Mouse (Mus musculus) CH12.LX (cell line): ENCODE measurements at regions not wholly inside any gene's neighbourhood (a gene's known extent, or its start where the extent isn't known, plus 50 kb on each side); places are given as distances from the start of the nearest gene placed in this dataset.

Experiments used
- DNase-seq: peaks from one replicate; pipeline ENCODE4 v3.0.0-alpha.2; 2013; ENCODE audit errors: extremely low read depth
- H3K27ac ChIP-seq: 2 replicates; pipeline ENCODE4 v1.5.1; 2012; ENCODE audit warnings: low read depth, mild to moderate bottlenecking, control low read depth, moderate library complexity; ENCODE audit not compliant: insufficient read depth
- H3K27me3 ChIP-seq: replicated peaks from 2 replicates; pipeline ENCODE3; 2012; ENCODE audit warnings: inconsistent platforms
- H3K36me3 ChIP-seq, 2 experiments: replicated peaks in 1 of 2; 2 replicates each; pipeline versions ENCODE3 to v1.6.1; 2012; ENCODE audit warnings: inconsistent platforms in 1 of 2, low read length in 1 of 2, mild to moderate bottlenecking in 1 of 2, mixed read lengths in 1 of 2, moderate library complexity in 1 of 2; ENCODE audit not compliant: control insufficient read depth in 1 of 2, insufficient read depth in 1 of 2
- H3K4me1 ChIP-seq, 2 experiments: 2 replicates each; pipeline ENCODE4 v1.6.1; 2012; ENCODE audit warnings: inconsistent platforms in 1 of 2, moderate library complexity in 1 of 2; ENCODE audit not compliant: insufficient read depth in 2 of 2, control insufficient read depth in 1 of 2
- H3K4me2 ChIP-seq: 2 replicates; pipeline ENCODE4 v1.6.1; 2012; ENCODE audit warnings: low read depth, mild to moderate bottlenecking, control low read depth; ENCODE audit not compliant: poor library complexity, insufficient read depth, severe bottlenecking
- H3K4me3 ChIP-seq, 3 experiments: fragments of 150-350 bp in 1 of 3; sonication (generic) in 1 of 3; replicated peaks in 1 of 3; 2 replicates each; pipeline versions ENCODE3 to v1.5.1; 2011 to 2012; ENCODE audit warnings: low read depth in 2 of 3, low read length in 2 of 3, mild to moderate bottlenecking in 2 of 3, moderate library complexity in 2 of 3, control low read depth in 1 of 3, improper control_type of control experiment in 1 of 3, inconsistent platforms in 1 of 3, mixed read lengths in 1 of 3; ENCODE audit not compliant: poor library complexity in 1 of 3
- H3K79me2 ChIP-seq: replicated peaks from 2 replicates; pipeline ENCODE4 v1.6.1; 2012; ENCODE audit warnings: mild to moderate bottlenecking, moderate library complexity; ENCODE audit not compliant: control insufficient read depth, poor library complexity, insufficient read depth, severe bottlenecking; ENCODE audit errors: extremely low read depth
- H3K9ac ChIP-seq: 2 replicates; pipeline ENCODE4 v1.6.1; 2012; ENCODE audit warnings: low read depth, mild to moderate bottlenecking, control low read depth, moderate library complexity; ENCODE audit not compliant: insufficient read depth
- H3K9me3 ChIP-seq: replicated peaks from 2 replicates; pipeline ENCODE3; 2012; ENCODE audit warnings: low read length, inconsistent platforms, mixed read lengths
- BHLHE40 ChIP-seq: IDR thresholded peaks from 2 replicates; pipeline ENCODE4 v1.6.1; 2011; ENCODE audit warnings: mild to moderate bottlenecking, low read depth, low read length, improper control_type of control experiment
- CHD2 ChIP-seq: IDR thresholded peaks from 2 replicates; pipeline ENCODE4 v1.6.1; 2011; ENCODE audit warnings: low read length, improper control_type of control experiment
- CTCF ChIP-seq, 2 experiments: IDR thresholded peaks in 1 of 2; conservative IDR thresholded peaks in 1 of 2; 2 replicates each; pipeline ENCODE4 v1.5.1; 2011 to 2012; ENCODE audit warnings: low read depth in 2 of 2, low read length in 2 of 2, improper control_type of control experiment in 1 of 2, inconsistent platforms in 1 of 2, mild to moderate bottlenecking in 1 of 2, moderate library complexity in 1 of 2
- EP300 ChIP-seq: IDR thresholded peaks from 2 replicates; pipeline ENCODE4 v1.6.1; 2011; ENCODE audit warnings: low read length, improper control_type of control experiment
- IRF4 ChIP-seq: IDR thresholded peaks from 2 replicates; pipeline ENCODE4 v1.6.1; 2014; ENCODE audit warnings: low read depth, mild to moderate bottlenecking, inconsistent platforms, low read length, improper control_type of control experiment
- MAFK ChIP-seq: IDR thresholded peaks from 2 replicates; pipeline ENCODE4 v1.6.1; 2011; ENCODE audit warnings: low read length, improper control_type of control experiment; ENCODE audit not compliant: insufficient replicate concordance
- MEF2A ChIP-seq: IDR thresholded peaks from 2 replicates; pipeline ENCODE4 v1.6.1; 2014; ENCODE audit warnings: low read depth, mild to moderate bottlenecking, inconsistent platforms, low read length, improper control_type of control experiment, borderline replicate concordance
- MXI1 ChIP-seq: IDR thresholded peaks from 2 replicates; pipeline ENCODE4 v1.6.1; 2011; ENCODE audit warnings: mild to moderate bottlenecking, low read depth, low read length, improper control_type of control experiment
- MYC ChIP-seq: IDR thresholded peaks from 2 replicates; pipeline ENCODE4 v1.6.1; 2011; ENCODE audit warnings: low read depth, mild to moderate bottlenecking, improper control_type of control experiment, low read length
- NELFE ChIP-seq: IDR thresholded peaks from 2 replicates; pipeline ENCODE4 v1.6.1; 2011; ENCODE audit warnings: low read depth, low read length, improper control_type of control experiment
- NRF1 ChIP-seq: IDR thresholded peaks from 2 replicates; pipeline ENCODE4 v1.6.1; 2014; ENCODE audit warnings: low read depth, mild to moderate bottlenecking, inconsistent platforms, low read length, improper control_type of control experiment, moderate library complexity
- POLR2A ChIP-seq: IDR thresholded peaks from 2 replicates; pipeline ENCODE4 v1.6.1; 2011; ENCODE audit warnings: low read depth, mild to moderate bottlenecking, improper control_type of control experiment, low read length
- POLR2AphosphoS2 ChIP-seq: IDR thresholded peaks from 2 replicates; pipeline ENCODE4 v1.6.1; 2011; ENCODE audit warnings: low read depth, low read length, improper control_type of control experiment
- RAD21 ChIP-seq: IDR thresholded peaks from 2 replicates; pipeline ENCODE4 v1.6.1; 2011; ENCODE audit warnings: low read depth, mild to moderate bottlenecking, low read length, improper control_type of control experiment, moderate library complexity
- SMC3 ChIP-seq: IDR thresholded peaks from 2 replicates; pipeline ENCODE4 v1.6.1; 2011; ENCODE audit warnings: low read depth, low read length, improper control_type of control experiment
- TCF12 ChIP-seq: IDR thresholded peaks from 2 replicates; pipeline ENCODE4 v1.6.1; 2014; ENCODE audit warnings: low read depth, mild to moderate bottlenecking, inconsistent platforms, low read length, improper control_type of control experiment
- UBTF ChIP-seq: IDR thresholded peaks from 2 replicates; pipeline ENCODE4 v1.6.1; 2012; ENCODE audit warnings: low read depth, mild to moderate bottlenecking, inconsistent platforms, low read length, improper control_type of control experiment, moderate library complexity
- USF1 ChIP-seq: IDR thresholded peaks from 2 replicates; pipeline ENCODE4 v1.6.1; 2014; ENCODE audit warnings: low read depth, mild to moderate bottlenecking, inconsistent platforms, low read length, improper control_type of control experiment
- ZNF384 ChIP-seq: IDR thresholded peaks from 2 replicates; pipeline ENCODE4 v1.6.1; 2012; ENCODE audit warnings: low read depth, low read length, improper control_type of control experiment, inconsistent platforms
- dilution Hi-C: fragments of 300-500 bp; cut with MboI; formaldehyde crosslinking; loops from 2 replicates; pipeline ENCODE4 v1.14.3; 2020; ENCODE audit warnings: low sequenced_read_pairs; ENCODE audit not compliant: extremely low pct_unique_long_range_greater_than_20kb, extremely low pct_ligation_motif_present
- in situ Hi-C: fragments of 300-500 bp; cut with MboI; formaldehyde crosslinking; loops from 3 replicates; pipeline ENCODE4 v1.14.3; 2019; ENCODE audit warnings: low sequenced_read_pairs, low pct_ligation_motif_present, low pct_unique_long_range_greater_than_20kb, mixed read lengths

GRCm38 (mm10) chr6:14600543-14601249, 154.4 kb downstream of the Ppp1r3a start:
- H3K27ac ChIP-seq: no peak overlapping the region
- H3K9me3 ChIP-seq: no peaks in the 10 kb centered on the region
- dilution Hi-C loops: no loop called here
- DNase-seq: no peak
- H3K27me3 ChIP-seq: no peaks in the 10 kb centered on the region
- H3K9ac ChIP-seq: no peak overlapping the region
- peaks cover 0 to 3% of the 10 kb centered on the region in 2 experiments; a peak in 2 of 4 replicates for H3K4me1 ChIP-seq
- in situ Hi-C loops: no loop called here
- H3K36me3 ChIP-seq: no peaks in the 10 kb centered on the region
- no peak for TF ChIP-seq POLR2A
- no peak for TF ChIP-seq UBTF
- no peak for TF ChIP-seq TCF12
- no peak for TF ChIP-seq NRF1
- no peak for TF ChIP-seq USF1
- no peak for TF ChIP-seq CHD2
- no peak for TF ChIP-seq NELFE
- TF ChIP-seq MYC: no peak
- TF ChIP-seq MAFK: no peak
- TF ChIP-seq IRF4: no peak
- no peak for TF ChIP-seq MXI1
- H3K79me2 ChIP-seq: no peaks in the 10 kb centered on the region
- no peak overlapping the region for H3K4me3 ChIP-seq
- no peak overlapping the region for H3K4me2 ChIP-seq

GRCm38 (mm10) chr6:14596880-14597466, 158.1 kb downstream of the Ppp1r3a start:
- no peak overlapping the region for H3K9ac ChIP-seq
- H3K27ac ChIP-seq: no peak overlapping the region
- no peak for DNase-seq
- H3K4me3 ChIP-seq: no peak overlapping the region
- H3K4me2 ChIP-seq: no peak overlapping the region
- H3K4me1 ChIP-seq: no peaks in the 10 kb centered on the region
- TF ChIP-seq CTCF (conservative IDR thresholded peaks at IDR 0.05 in 1 of 2, IDR thresholded peaks at IDR 0.05 in 1 of 2; ENCODE audit: low read depth in 2 of 2, low read length in 2 of 2) (no peak), POLR2AphosphoS2 (no peak), MYC (no peak), BHLHE40 (no peak), NRF1 (no peak), POLR2A (no peak)
- dilution Hi-C loops: no loop called here
- H3K27me3 ChIP-seq: no peaks in the 10 kb centered on the region
- H3K36me3 ChIP-seq: no peaks in the 10 kb centered on the region
- in situ Hi-C loops: no loop called here
- H3K9me3 ChIP-seq: no peaks in the 10 kb centered on the region
- H3K79me2 ChIP-seq: no peaks in the 10 kb centered on the region

DNA sequence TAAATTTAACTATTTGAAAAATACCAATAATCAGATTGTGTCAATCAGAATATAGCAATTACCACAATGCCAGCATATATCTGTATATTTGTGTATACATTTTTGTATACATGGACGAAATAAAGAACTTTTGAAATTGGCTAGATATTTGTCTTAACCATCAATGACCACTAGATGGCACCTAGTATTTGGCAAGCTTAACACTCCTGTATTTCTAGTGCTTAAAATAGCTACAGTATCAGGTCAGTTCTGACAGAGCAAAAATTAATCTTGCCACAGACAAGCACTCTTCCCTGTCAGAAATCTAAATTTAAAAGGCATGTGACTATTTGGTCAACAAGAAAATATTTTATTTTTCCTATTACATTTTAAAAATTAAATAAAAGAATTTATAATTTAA, 169.2 kb downstream of the Ppp1r3a start:
- no peaks in the 10 kb centered on the region for H3K79me2 ChIP-seq
- H3K9ac ChIP-seq: no peak overlapping the region
- no peaks in the 10 kb centered on the region for H3K27me3 ChIP-seq
- H3K27ac ChIP-seq: no peak overlapping the region
- H3K4me3 ChIP-seq: no peak overlapping the region
- DNase-seq: peak; percentile 43
- no peaks in the 10 kb centered on the region for H3K9me3 ChIP-seq
- H3K36me3 ChIP-seq: no peaks in the 10 kb centered on the region
- H3K4me1 ChIP-seq: peaks cover 0 to 9% of the 10 kb centered on the region in 2 experiments; a peak in 2 of 4 replicates
- in situ Hi-C loops: no loop called here
- TF ChIP-seq TCF12 (no peak), ZNF384 (no peak), RAD21 (peak; percentile 50), IRF4 (no peak), EP300 (no peak), MEF2A (peak; percentile 31; the same call in 1 of the 2 replicates), CTCF (conservative IDR thresholded peaks at IDR 0.05 in 1 of 2, IDR thresholded peaks at IDR 0.05 in 1 of 2; ENCODE audit: low read depth in 2 of 2, low read length in 2 of 2) (peak in 1 of 2 experiments; percentile 54; a peak in 2 of 4 replicates), SMC3 (peak; percentile 7; the same call in 1 of the 2 replicates)
- dilution Hi-C loops: no loop called here
- H3K4me2 ChIP-seq: no peak overlapping the region
